Mouse (Mus musculus): ENCODE results near the gene Traf1. TPM values are rescaled to one million over a fixed set of nuclear protein-coding genes. Genes with fewer than 3 reads are reported as not detected.

Traf1 gene
- polyA plus RNA-seq (2015; fragmentation: Nextera tagmentation; extraction: Ambion mirVana): 1.7 and 2.9 TPM in 2 replicates

GRCm38 (mm10) chr2:34961481-34962036 lies at the start of gene Traf1:
Gene Traf1, minus strand, starts transcription at chr2:34961772.
- peak within 1 kb of the TSS; percentile 26 for H3K4me3 ChIP-seq
- no peaks in the 10 kb centered on the region for H3K9me3 ChIP-seq
- peaks cover 7% of the 10 kb centered on the region for H3K4me1 ChIP-seq (replicated peaks)
- ATAC-seq (ENCODE audit: low read depth): no peak
- H3K4me2 ChIP-seq: peak within 1 kb of the TSS; percentile 49
- H3K27me3 ChIP-seq: peaks cover 14% of the 10 kb centered on the region
- no peak within 1 kb of the TSS for H3K27ac ChIP-seq (replicated peaks)
- peak within 1 kb of the TSS; percentile 58 for H3K9ac ChIP-seq
- 18% methylated on average over 20 of the region's 20 CpGs for WGBS
- no peaks in the 10 kb centered on the region for H3K36me3 ChIP-seq

- no peak overlapping the region for H3K4me3 ChIP-seq
- H3K4me1 ChIP-seq (replicated peaks): peaks cover 5% of the 10 kb centered on the region
- H3K27me3 ChIP-seq: no peaks in the 10 kb centered on the region
- H3K36me3 ChIP-seq: no peaks in the 10 kb centered on the region
- no peak for ATAC-seq (ENCODE audit: low read depth)
- WGBS: 82% methylated on average over 9 of the region's 9 CpGs
- no peak overlapping the region for H3K9ac ChIP-seq
- H3K9me3 ChIP-seq: no peaks in the 10 kb centered on the region
- H3K27ac ChIP-seq (replicated peaks): no peak overlapping the region
- H3K4me2 ChIP-seq: no peak overlapping the region
Measured at GRCm38 (mm10) chr2:34998956-34999355, 37.4 kb upstream of the Traf1 start.

- Histone ChIP-seq H3K9me3 (no peaks in the 10 kb centered on the region), H3K27me3 (no peaks in the 10 kb centered on the region), H3K36me3 (no peaks in the 10 kb centered on the region), H3K4me1 (replicated peaks) (peaks cover 20% of the 10 kb centered on the region), H3K4me2 (no peak overlapping the region), H3K4me3 (no peak overlapping the region), H3K9ac (no peak overlapping the region), H3K27ac (replicated peaks) (no peak overlapping the region)
- WGBS: 89% methylated on average over 5 of the region's 5 CpGs
- ATAC-seq (ENCODE audit: low read depth): no peak
Measured at GRCm38 (mm10) chr2:34996506-34996905, 34.9 kb upstream of the Traf1 start.

GRCm38 (mm10) chr2:34993696-34994356 lies 32.3 kb upstream of the Traf1 start:
- Histone ChIP-seq H3K36me3 (no peaks in the 10 kb centered on the region), H3K4me3 (no peak overlapping the region), H3K4me2 (no peak overlapping the region), H3K9me3 (no peaks in the 10 kb centered on the region), H3K4me1 (replicated peaks) (peaks cover 26% of the 10 kb centered on the region), H3K27me3 (no peaks in the 10 kb centered on the region), H3K27ac (replicated peaks) (peak overlapping the region; percentile 68), H3K9ac (no peak overlapping the region)
- ATAC-seq (ENCODE audit: low read depth): peak; percentile 51
- WGBS: 59% methylated on average over 5 of the region's 5 CpGs

GRCm38 (mm10) chr2:34992729-34993695 lies 31.4 kb upstream of the Traf1 start:
- H3K9me3 ChIP-seq: no peaks in the 10 kb centered on the region
- peak overlapping the region; percentile 25 for H3K4me2 ChIP-seq
- 0 out of 2 replicates have a peak overlapping the region, but pooled peaks have one; percentile 8 for H3K9ac ChIP-seq
- no peaks in the 10 kb centered on the region for H3K36me3 ChIP-seq
- H3K4me3 ChIP-seq: no peak overlapping the region
- no peaks in the 10 kb centered on the region for H3K27me3 ChIP-seq
- H3K27ac ChIP-seq (replicated peaks): peak overlapping the region; percentile 68
- H3K4me1 ChIP-seq (replicated peaks): peaks cover 26% of the 10 kb centered on the region
- 11% methylated on average over 9 of the region's 9 CpGs for whole genome bisulfite sequencing
- ATAC-seq (ENCODE audit: low read depth): peak; percentile 87

- Histone ChIP-seq H3K4me3 (no peak overlapping the region), H3K27me3 (no peaks in the 10 kb centered on the region), H3K36me3 (no peaks in the 10 kb centered on the region), H3K4me2 (no peak overlapping the region), H3K4me1 (replicated peaks) (peaks cover 26% of the 10 kb centered on the region), H3K27ac (replicated peaks) (no peak overlapping the region), H3K9ac (no peak overlapping the region), H3K9me3 (no peaks in the 10 kb centered on the region)
- ATAC-seq (ENCODE audit: low read depth): no peak
- 79% methylated on average over 3 of the region's 3 CpGs for WGBS
Measured at GRCm38 (mm10) chr2:34991966-34992365, 30.4 kb upstream of the Traf1 start.

- Histone ChIP-seq H3K4me3 (no peak overlapping the region), H3K36me3 (no peaks in the 10 kb centered on the region), H3K9ac (no peak overlapping the region), H3K4me1 (replicated peaks) (peaks cover 26% of the 10 kb centered on the region), H3K4me2 (no peak overlapping the region), H3K9me3 (no peaks in the 10 kb centered on the region), H3K27me3 (no peaks in the 10 kb centered on the region), H3K27ac (replicated peaks) (no peak overlapping the region)
- no peak for ATAC-seq (ENCODE audit: low read depth)
- 69% methylated on average over 1 of the region's 1 CpGs for WGBS
Measured at GRCm38 (mm10) chr2:34989749-34990148, 28.2 kb upstream of the Traf1 start.

GRCm38 (mm10) chr2:34987595-34987994 lies 26.0 kb upstream of the Traf1 start:
- no peak overlapping the region for H3K27ac ChIP-seq (replicated peaks)
- no peak overlapping the region for H3K4me2 ChIP-seq
- 74% methylated on average over 1 of the region's 1 CpGs for WGBS
- H3K4me3 ChIP-seq: no peak overlapping the region
- no peaks in the 10 kb centered on the region for H3K9me3 ChIP-seq
- H3K4me1 ChIP-seq (replicated peaks): peaks cover 15% of the 10 kb centered on the region
- no peak for ATAC-seq (ENCODE audit: low read depth)
- H3K9ac ChIP-seq: no peak overlapping the region
- no peaks in the 10 kb centered on the region for H3K36me3 ChIP-seq
- H3K27me3 ChIP-seq: no peaks in the 10 kb centered on the region

GRCm38 (mm10) chr2:34984885-34985284 lies 23.3 kb upstream of the Traf1 start:
- WGBS: 85% methylated on average over 8 of the region's 8 CpGs
- peaks cover 20% of the 10 kb centered on the region for H3K4me1 ChIP-seq (replicated peaks)
- H3K9me3 ChIP-seq: no peaks in the 10 kb centered on the region
- no peak overlapping the region for H3K27ac ChIP-seq (replicated peaks)
- no peak overlapping the region for H3K9ac ChIP-seq
- H3K4me2 ChIP-seq: no peak overlapping the region
- ATAC-seq (ENCODE audit: low read depth): no peak
- no peaks in the 10 kb centered on the region for H3K36me3 ChIP-seq
- no peak overlapping the region for H3K4me3 ChIP-seq
- no peaks in the 10 kb centered on the region for H3K27me3 ChIP-seq

GRCm38 (mm10) chr2:34982906-34983698 lies 21.5 kb upstream of the Traf1 start:
- no peak overlapping the region for H3K9ac ChIP-seq
- H3K27me3 ChIP-seq: no peaks in the 10 kb centered on the region
- H3K4me1 ChIP-seq (replicated peaks): peaks cover 14% of the 10 kb centered on the region
- H3K36me3 ChIP-seq: no peaks in the 10 kb centered on the region
- ATAC-seq (ENCODE audit: low read depth): no peak
- no peaks in the 10 kb centered on the region for H3K9me3 ChIP-seq
- H3K4me3 ChIP-seq: no peak overlapping the region
- H3K27ac ChIP-seq (replicated peaks): 0 out of 2 replicates have a peak overlapping the region, but pooled peaks have one; percentile 15
- no peak overlapping the region for H3K4me2 ChIP-seq
- WGBS: 57% methylated on average over 11 of the region's 11 CpGs

- Histone ChIP-seq H3K27ac (replicated peaks) (no peak overlapping the region), H3K4me2 (no peak overlapping the region), H3K36me3 (no peaks in the 10 kb centered on the region), H3K27me3 (no peaks in the 10 kb centered on the region), H3K9me3 (no peaks in the 10 kb centered on the region), H3K9ac (no peak overlapping the region), H3K4me3 (no peak overlapping the region), H3K4me1 (replicated peaks) (peaks cover 14% of the 10 kb centered on the region)
- ATAC-seq (ENCODE audit: low read depth): no peak
- WGBS: 57% methylated on average over 14 of the region's 14 CpGs
Measured at GRCm38 (mm10) chr2:34982096-34982724, 20.6 kb upstream of the Traf1 start.
